Mouse (Mus musculus) small intestine, adult 10 weeks (tissue): ENCODE measurements around the gene Entpd4b. TPM values are rescaled to one million over a fixed set of nuclear protein-coding genes. Genes with fewer than 3 reads are reported as not detected.

Source experiments
- polyA plus RNA-seq: library from polyadenylated mRNA; stranded (reverse); fragments of 350-450 nt; fragmentation: Illumina TruSeq; extraction: RNeasy Lipid Tissue Mini Kit (QIAGEN cat#74804); gene quantifications from one replicate; pipeline ENCODE4 v1.2.3, GENCODE M21; 2014; ENCODE audit warnings: low replicate concordance

The Entpd4b gene
- polyA plus RNA-seq = 2.4 TPM

DNA sequence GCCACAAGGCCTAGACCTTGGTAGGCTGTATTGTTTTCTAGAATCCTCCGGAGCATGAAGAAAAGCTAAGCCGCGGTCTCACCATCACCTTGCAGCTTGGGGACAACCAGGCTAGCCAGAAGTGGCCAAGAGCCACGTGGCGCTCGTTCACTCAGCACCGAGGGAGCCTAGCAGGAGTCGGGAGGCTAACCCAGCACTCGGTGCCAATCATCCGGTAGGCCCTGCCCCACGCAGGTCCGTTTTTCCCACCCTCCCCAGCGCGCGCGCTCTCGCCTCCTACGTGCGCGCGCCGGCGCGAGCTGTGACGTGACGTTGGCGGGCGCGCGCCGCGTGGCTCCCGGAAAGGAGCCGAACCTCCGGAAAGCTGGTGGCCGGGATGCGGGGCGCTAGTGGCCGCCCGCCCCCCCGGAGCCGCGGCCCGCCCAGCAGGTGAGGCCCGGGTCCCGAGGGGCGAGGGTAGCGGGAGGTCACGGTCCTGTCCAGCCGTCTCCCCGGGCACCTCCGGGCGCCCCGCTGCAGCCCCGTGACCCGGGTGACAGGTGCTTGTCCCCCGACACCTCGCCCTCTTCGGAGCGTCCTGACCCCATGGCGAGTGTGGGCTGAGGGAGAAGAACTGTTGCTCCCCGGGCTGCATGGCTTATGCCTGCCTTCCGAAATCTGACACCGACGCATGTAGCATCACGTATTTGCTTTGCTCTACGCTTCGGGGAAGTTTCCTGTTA is at the start of gene Entpd4b:
Gene Entpd4b (plus strand): TSS at position 315 of the 722 bp plus-strand sequence.

DNA sequence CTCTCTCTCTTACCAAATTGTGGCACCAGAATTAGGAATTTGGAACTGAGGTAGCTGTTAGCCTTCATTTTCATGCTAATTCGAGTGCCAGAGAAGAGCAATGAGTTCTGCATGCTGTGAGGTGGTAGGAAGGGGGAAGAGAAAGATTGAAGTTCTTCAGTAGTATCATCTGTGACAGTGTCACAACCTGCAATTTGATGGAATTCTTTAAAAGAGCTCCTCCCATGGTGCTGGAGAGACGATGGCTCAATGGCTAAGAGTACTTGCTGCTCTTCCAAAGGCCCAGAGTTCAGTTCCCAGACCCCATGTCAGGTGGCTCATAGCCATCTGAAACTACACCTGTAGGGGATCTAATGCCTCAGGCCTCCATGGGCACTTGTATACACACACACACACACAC is 42.8 kb upstream of the Entpd4b start, which contains the start of gene Gm27179:
Gene Gm27179 (minus strand): TSS at position 101 of the 400 bp plus-strand sequence.

Other genes with a start within 250 kb of the Entpd4b start
- gene Gm16867, start 52.1 kb upstream of the Entpd4b start, polyA plus RNA-seq = 2.7 TPM
- not detected for gene Gm27179, start 42.9 kb upstream of the Entpd4b start, polyA plus RNA-seq